ENCODE assay signal across 8 mouse cellular contexts in the genomic region with DNA sequence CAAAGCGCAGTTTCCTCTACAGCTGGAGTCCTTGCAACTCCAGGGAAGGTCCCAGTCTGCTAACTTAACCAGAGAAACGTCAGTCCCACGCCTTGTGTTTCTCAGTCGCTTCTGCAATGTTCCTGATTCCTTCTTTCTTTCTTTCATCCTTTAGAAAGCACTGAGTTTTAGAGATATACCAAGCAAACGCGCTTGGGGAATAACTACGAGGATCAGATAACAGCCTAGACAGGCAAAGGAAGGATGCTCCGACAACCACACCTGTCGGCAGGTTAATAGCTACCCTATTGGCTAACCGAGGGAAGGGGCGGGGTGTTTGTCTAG. TPM values are rescaled to one million over a fixed set of nuclear protein-coding genes. Genes with fewer than 3 reads are reported as not detected.
A peak's percentile ranks its signal among the peaks of the same experiment; 100 is the strongest.
DNase-seq lines count a peak whose midpoint lies in the region; ATAC-seq and TF ChIP-seq lines count a peak whose summit lies in the region.

No protein-coding gene starts in this region.

- no peaks in the 10 kb centered on the region for H3K27me3 ChIP-seq in lung, embryonic 14.5 days (ENCODE audit: insufficient read depth, low read length)
- H3K27me3 ChIP-seq in embryonic facial prominence, embryonic 12.5 days: no peaks in the 10 kb centered on the region
- H3K27me3 ChIP-seq in hindbrain, embryonic 12.5 days: no peaks in the 10 kb centered on the region
- H3K27me3 ChIP-seq in liver, postnatal 0 days (ENCODE audit: insufficient read depth, low read length): no peaks in the 10 kb centered on the region

- no peak overlapping the region for H3K9ac ChIP-seq in lung, embryonic 14.5 days
- 0 out of 2 replicates have a peak overlapping the region, but pooled peaks have one; percentile 8 for H3K9ac ChIP-seq in embryonic facial prominence, embryonic 12.5 days
- no peak overlapping the region for H3K9ac ChIP-seq in hindbrain, embryonic 12.5 days
- no peak overlapping the region for H3K9ac ChIP-seq in liver, postnatal 0 days (replicated peaks)

- H3K9me3 ChIP-seq in lung, embryonic 14.5 days (ENCODE audit: low read depth, low read length): no peaks in the 10 kb centered on the region
- no peaks in the 10 kb centered on the region for H3K9me3 ChIP-seq in embryonic facial prominence, embryonic 12.5 days
- H3K9me3 ChIP-seq in hindbrain, embryonic 12.5 days (replicated peaks): no peaks in the 10 kb centered on the region
- H3K9me3 ChIP-seq in liver, postnatal 0 days (ENCODE audit: low read length): no peaks in the 10 kb centered on the region

- peak overlapping the region; percentile 69 for H3K4me2 ChIP-seq in lung, embryonic 14.5 days
- peak overlapping the region; percentile 62 for H3K4me2 ChIP-seq in embryonic facial prominence, embryonic 12.5 days (replicated peaks)
- peak overlapping the region; percentile 57 for H3K4me2 ChIP-seq in hindbrain, embryonic 12.5 days (replicated peaks)
- H3K4me2 ChIP-seq in liver, postnatal 0 days (ENCODE audit: low read depth, low read length): peak overlapping the region; percentile 74

- peaks cover 32% of the 10 kb centered on the region for H3K36me3 ChIP-seq in lung, embryonic 14.5 days (ENCODE audit: insufficient read depth)
- peaks cover 42% of the 10 kb centered on the region for H3K36me3 ChIP-seq in embryonic facial prominence, embryonic 12.5 days
- peaks cover 33% of the 10 kb centered on the region for H3K36me3 ChIP-seq in hindbrain, embryonic 12.5 days
- H3K36me3 ChIP-seq in liver, postnatal 0 days (replicated peaks; ENCODE audit: insufficient read depth, low read length): peaks cover 24% of the 10 kb centered on the region

- peaks cover 15% of the 10 kb centered on the region for H3K4me1 ChIP-seq in lung, embryonic 14.5 days (ENCODE audit: insufficient read depth)
- H3K4me1 ChIP-seq in embryonic facial prominence, embryonic 12.5 days: peaks cover 27% of the 10 kb centered on the region
- H3K4me1 ChIP-seq in hindbrain, embryonic 12.5 days: peaks cover 35% of the 10 kb centered on the region
- H3K4me1 ChIP-seq in liver, postnatal 0 days (ENCODE audit: insufficient read depth): peaks cover 23% of the 10 kb centered on the region

- TF ChIP-seq EP300 in liver, postnatal 0 days (IDR thresholded peaks at IDR 0.05; ENCODE audit: low read depth): no peak

- ATAC-seq in lung, embryonic 14.5 days (ENCODE audit: insufficient read depth): no peak; the same call in 1 of the 2 replicates
- no peak for ATAC-seq in embryonic facial prominence, embryonic 12.5 days (ENCODE audit: insufficient number of reproducible peaks, insufficient read depth, low FRiP score, low TSS enrichment)
- peak; percentile 0; the same call in 1 of the 2 replicates for ATAC-seq in hindbrain, embryonic 12.5 days (ENCODE audit: low FRiP score)
- ATAC-seq in liver, postnatal 0 days: no peak

- no peak for DNase-seq in lung, embryonic 14.5 days
- no peak for DNase-seq in lung, adult 18-20 months
- peak; percentile 92 for DNase-seq in liver, postnatal 0 days
- DNase-seq in testis, postnatal 14 days (ENCODE audit: low spot score): peak; percentile 29
- DNase-seq in adrenal gland, adult 8-10 months: no peak
- no peak for DNase-seq in layer of hippocampus, postnatal 14 days (ENCODE audit: low spot score in 2 of 2)

- TF ChIP-seq CTCF in lung, embryonic 14.5 days (IDR thresholded peaks at IDR 0.05; ENCODE audit: low read depth): no peak
- TF ChIP-seq CTCF in liver, postnatal 0 days (IDR thresholded peaks at IDR 0.05; ENCODE audit: low read depth): no peak

- WGBS in lung, embryonic 14.5 days: 1% methylated on average over 11 of the region's 11 CpGs
- WGBS in embryonic facial prominence, embryonic 12.5 days: 2% methylated on average over 11 of the region's 11 CpGs
- 2% methylated on average over 11 of the region's 11 CpGs for WGBS in hindbrain, embryonic 12.5 days
- WGBS in liver, postnatal 0 days (ENCODE audit: insufficient replicate concordance): 1% methylated on average over 11 of the region's 11 CpGs

- peak overlapping the region; percentile 19; the same call in 1 of the 2 replicates for H3K27ac ChIP-seq in lung, embryonic 14.5 days (ENCODE audit: low read depth)
- 0 out of 2 replicates have a peak overlapping the region, but pooled peaks have one; percentile 59 for H3K27ac ChIP-seq in embryonic facial prominence, embryonic 12.5 days
- H3K27ac ChIP-seq in hindbrain, embryonic 12.5 days: peak overlapping the region; percentile 19; the same call in 1 of the 2 replicates
- peak overlapping the region; percentile 69 for H3K27ac ChIP-seq in liver, postnatal 0 days (ENCODE audit: low read depth)

- H3K4me3 ChIP-seq in lung, embryonic 14.5 days (ENCODE audit: low read depth, low read length): peak overlapping the region; percentile 99
- peak overlapping the region; percentile 98 for H3K4me3 ChIP-seq in embryonic facial prominence, embryonic 12.5 days
- peak overlapping the region; percentile 99 for H3K4me3 ChIP-seq in hindbrain, embryonic 12.5 days
- H3K4me3 ChIP-seq in liver, postnatal 0 days (ENCODE audit: low read depth, low read length): peak overlapping the region; percentile 32

RNA-seq across cellular contexts. Expression of a gene that starts 0.8 kb away (rescaled TPM):
- polyA plus RNA-seq in lung, embryonic 14.5 days (2014; fragmentation: Nextera tagmentation; extraction: Ambion mirVana): 76.4 and 79.8 TPM in 2 replicates
- polyA plus RNA-seq in embryonic facial prominence, embryonic 12.5 days (2016; fragmentation: Nextera tagmentation; extraction: Ambion mirVana): 65.5 and 66.1 TPM in 2 replicates
- 58.1 and 59.3 TPM in 2 replicates for polyA plus RNA-seq in hindbrain, embryonic 12.5 days (2016; fragmentation: Nextera tagmentation; extraction: Ambion mirVana)
- polyA plus RNA-seq in liver, postnatal 0 days (2015; fragmentation: Nextera tagmentation; extraction: Ambion mirVana): 12.9 and 13.7 TPM in 2 replicates
- total RNA-seq in adrenal gland, adult 8-10 months (2022): 10 to 100 TPM; 48.3 to 83.2 (median 60.9) TPM
- total RNA-seq in layer of hippocampus, postnatal 14 days (2021): 10 to 100 TPM; 53.6 to 61.3 TPM

RNA-seq across cellular contexts. Expression of a gene that starts 14.5 kb away (rescaled TPM):
- polyA plus RNA-seq in lung, embryonic 14.5 days (2014; fragmentation: Nextera tagmentation; extraction: Ambion mirVana): 103 and 112 TPM in 2 replicates
- 129 and 130 TPM in 2 replicates for polyA plus RNA-seq in embryonic facial prominence, embryonic 12.5 days (2016; fragmentation: Nextera tagmentation; extraction: Ambion mirVana)
- 114 and 115 TPM in 2 replicates for polyA plus RNA-seq in hindbrain, embryonic 12.5 days (2016; fragmentation: Nextera tagmentation; extraction: Ambion mirVana)
- 20.8 and 24.9 TPM in 2 replicates for polyA plus RNA-seq in liver, postnatal 0 days (2015; fragmentation: Nextera tagmentation; extraction: Ambion mirVana)
- 10 to 100 TPM; 38.9 to 57.0 (median 49.1) TPM for total RNA-seq in adrenal gland, adult 8-10 months (2022)
- 10 to 100 TPM; 52.5 to 55.9 TPM for total RNA-seq in layer of hippocampus, postnatal 14 days (2021)

RNA-seq across cellular contexts. Expression of a gene that starts 14.6 kb away (rescaled TPM):
- polyA plus RNA-seq in lung, embryonic 14.5 days (2014; fragmentation: Nextera tagmentation; extraction: Ambion mirVana): 25.7 and 27.2 TPM in 2 replicates
- 38.0 and 38.8 TPM in 2 replicates for polyA plus RNA-seq in embryonic facial prominence, embryonic 12.5 days (2016; fragmentation: Nextera tagmentation; extraction: Ambion mirVana)
- 38.1 and 45.0 TPM in 2 replicates for polyA plus RNA-seq in hindbrain, embryonic 12.5 days (2016; fragmentation: Nextera tagmentation; extraction: Ambion mirVana)
- 8.8 and 9.8 TPM in 2 replicates for polyA plus RNA-seq in liver, postnatal 0 days (2015; fragmentation: Nextera tagmentation; extraction: Ambion mirVana)
- total RNA-seq in adrenal gland, adult 8-10 months (2022): 10 to 100 TPM; 23.1 to 31.3 (median 24.9) TPM
- 10 to 100 TPM; 37.0 to 41.1 TPM for total RNA-seq in layer of hippocampus, postnatal 14 days (2021)

RNA-seq across cellular contexts. Expression of a gene that starts 21.3 kb away (rescaled TPM):
- 12.0 and 12.5 TPM in 2 replicates for polyA plus RNA-seq in lung, embryonic 14.5 days (2014; fragmentation: Nextera tagmentation; extraction: Ambion mirVana)
- polyA plus RNA-seq in embryonic facial prominence, embryonic 12.5 days (2016; fragmentation: Nextera tagmentation; extraction: Ambion mirVana): 23.4 and 24.6 TPM in 2 replicates
- 20.7 and 21.4 TPM in 2 replicates for polyA plus RNA-seq in hindbrain, embryonic 12.5 days (2016; fragmentation: Nextera tagmentation; extraction: Ambion mirVana)
- polyA plus RNA-seq in liver, postnatal 0 days (2015; fragmentation: Nextera tagmentation; extraction: Ambion mirVana): 7.0 and 7.8 TPM in 2 replicates
- 10 to 100 TPM in 3 of 4 experiments, 1 to 10 TPM in 1; 9.6 to 14.1 (median 11.2) TPM for total RNA-seq in adrenal gland, adult 8-10 months (2022)
- total RNA-seq in layer of hippocampus, postnatal 14 days (2021): 1 to 10 TPM; 5.5 to 6.2 TPM

RNA-seq across cellular contexts. Expression of a gene that starts 27.1 kb away (rescaled TPM):
- 511 and 530 TPM in 2 replicates for polyA plus RNA-seq in lung, embryonic 14.5 days (2014; fragmentation: Nextera tagmentation; extraction: Ambion mirVana)
- 367 and 407 TPM in 2 replicates for polyA plus RNA-seq in embryonic facial prominence, embryonic 12.5 days (2016; fragmentation: Nextera tagmentation; extraction: Ambion mirVana)
- polyA plus RNA-seq in hindbrain, embryonic 12.5 days (2016; fragmentation: Nextera tagmentation; extraction: Ambion mirVana): 267 and 378 TPM in 2 replicates
- polyA plus RNA-seq in liver, postnatal 0 days (2015; fragmentation: Nextera tagmentation; extraction: Ambion mirVana): 385 and 415 TPM in 2 replicates
- total RNA-seq in adrenal gland, adult 8-10 months (2022): 100 to 1,000 TPM; 561 to 701 (median 624) TPM
- total RNA-seq in layer of hippocampus, postnatal 14 days (2021): 100 to 1,000 TPM; 634 to 664 TPM

Comparison
In these comparisons a context has a peak if more than half of its experiments do, and no peak if none do; other contexts are left out.
1. DNase-seq: peak in liver, postnatal 0 days (single experiment) and testis, postnatal 14 days (single experiment); none in lung, embryonic 14.5 days (single experiment), lung, adult 18-20 months (0 of 2), adrenal gland, adult 8-10 months (single experiment) and layer of hippocampus, postnatal 14 days (0 of 2).
2. H3K27ac ChIP-seq: peak in every context shown above with its lines; median percentile 69 in liver, postnatal 0 days; 59 in embryonic facial prominence, embryonic 12.5 days; 19 in lung, embryonic 14.5 days; 19 in hindbrain, embryonic 12.5 days.
3. H3K4me3 ChIP-seq: peak in every context shown above with its lines; median percentile 99 in lung, embryonic 14.5 days; 99 in hindbrain, embryonic 12.5 days; 98 in embryonic facial prominence, embryonic 12.5 days; 32 in liver, postnatal 0 days.
4. Peak in every context shown above with its lines, with median percentiles within 50 percentile points of each other: H3K4me2 ChIP-seq.